Mouse (Mus musculus) spleen, adult 10 weeks (tissue): Measurements from ENCODE around the gene Aebp2. TPM values are rescaled to one million over a fixed set of nuclear protein-coding genes. Genes with fewer than 3 reads are reported as not detected.

Experiments used
- polyA plus RNA-seq: library from polyadenylated mRNA; stranded (reverse); fragments of 350-450 nt; fragmentation: Illumina TruSeq; extraction: RNeasy Lipid Tissue Mini Kit (QIAGEN cat#74804); gene quantifications from one replicate; pipeline ENCODE4 v1.2.3, GENCODE M21; 2015; ENCODE audit warnings: low replicate concordance; ENCODE audit not compliant: insufficient read depth

Aebp2 gene
- polyA plus RNA-seq = 102 TPM

DNA sequence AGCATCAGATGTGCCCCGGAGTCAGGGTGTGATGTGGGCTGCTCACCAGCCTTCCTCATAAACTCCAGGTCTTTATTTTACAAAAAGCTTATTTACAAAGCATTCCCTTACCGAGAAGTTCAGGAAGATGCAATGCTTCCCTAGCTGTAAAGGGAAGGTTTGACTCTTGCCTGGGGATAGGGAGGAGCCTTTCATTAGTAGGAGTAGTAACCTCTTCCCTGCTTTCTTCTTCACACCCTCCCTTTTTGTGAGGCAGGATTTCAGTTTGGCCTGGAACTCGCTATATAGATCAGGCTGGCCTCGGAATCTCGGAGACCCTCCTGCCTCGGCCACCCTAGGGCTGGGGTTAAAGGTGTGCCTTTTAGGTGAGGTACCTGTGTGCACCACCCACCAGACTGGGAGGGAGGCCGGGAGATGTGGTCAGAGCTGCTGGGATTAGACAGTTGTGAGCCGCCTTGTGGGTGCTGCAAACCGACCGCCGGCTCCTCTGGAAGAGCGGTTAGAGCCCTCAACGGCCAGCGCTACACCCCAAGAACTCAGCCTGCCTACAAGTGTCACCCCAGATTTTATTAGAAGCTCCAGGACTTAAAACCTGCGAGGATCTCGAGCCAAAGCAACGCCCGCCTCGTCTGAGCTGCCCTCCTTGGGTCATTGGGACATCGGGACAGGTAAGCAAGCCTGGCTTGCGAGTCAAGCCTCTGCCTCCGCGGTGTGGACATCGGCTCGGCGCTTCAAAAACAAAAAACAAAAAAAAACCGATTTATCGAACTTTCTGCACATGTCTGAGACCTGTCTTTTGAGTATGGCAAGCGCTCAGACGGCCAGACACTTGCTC, at the start of gene Aebp2:
TSS of gene Aebp2 (plus strand) at position 273 of the 835 bp plus-strand sequence.

Other genes starting within 250 kb of the Aebp2 start
- gene Plekha5, start 198.6 kb upstream of the Aebp2 start, polyA plus RNA-seq = 36.8 TPM
- not detected for gene Gm11077, start 106.6 kb downstream of the Aebp2 start, polyA plus RNA-seq